Mouse (Mus musculus): ENCODE results near the gene 4933411K16Rik.
A peak's percentile ranks its signal among the peaks of the same experiment; 100 is the strongest.
"Not testable (repeated sequence)": the region's sequence is repeated elsewhere in the genome, so short reads cannot be mapped to it uniquely, and the experiment has no call there.

The 4933411K16Rik gene

DNA sequence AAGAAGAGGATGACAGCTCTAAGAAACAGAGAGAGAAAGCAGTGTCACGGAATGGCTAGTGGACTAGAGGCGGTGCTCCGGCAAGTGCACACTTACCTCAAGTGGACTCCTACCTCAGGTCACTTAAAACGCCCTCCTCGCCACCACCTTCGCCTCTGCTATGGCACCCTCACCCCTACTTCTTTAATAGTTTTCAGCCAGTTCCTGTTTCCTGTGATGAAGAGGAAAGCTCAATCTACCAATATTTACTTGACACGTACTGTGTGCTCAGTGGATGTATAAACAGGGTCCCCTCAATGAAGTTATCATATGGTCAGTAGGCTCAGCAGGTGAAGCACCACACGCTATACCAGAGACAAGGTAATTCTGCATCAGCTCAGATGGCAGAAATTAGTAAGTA, 26.5 kb downstream of the 4933411K16Rik start:
- no peak for DNase-seq (ENCODE audit: low spot score in 2 of 2)

DNA sequence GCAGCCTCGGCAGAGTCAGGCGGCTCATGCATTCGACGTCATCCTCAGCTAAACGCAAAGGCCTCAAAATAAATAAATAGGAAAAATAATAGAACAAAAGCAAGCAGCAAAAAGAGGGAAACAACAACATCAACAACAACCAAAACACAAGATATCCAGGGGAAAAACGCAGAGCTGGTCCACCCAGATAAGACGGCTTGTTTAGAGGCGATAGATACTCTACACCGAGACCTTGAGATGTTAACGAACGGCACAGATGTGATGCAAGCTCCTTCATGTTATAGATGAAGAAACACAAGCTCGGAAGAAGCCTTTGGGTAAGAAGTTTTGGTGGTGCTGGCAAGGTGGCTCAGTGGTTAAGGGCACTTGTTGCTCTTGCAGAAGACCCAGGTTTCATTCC, 27.0 kb downstream of the 4933411K16Rik start:
- no peak for DNase-seq (ENCODE audit: low spot score in 2 of 2)

DNA sequence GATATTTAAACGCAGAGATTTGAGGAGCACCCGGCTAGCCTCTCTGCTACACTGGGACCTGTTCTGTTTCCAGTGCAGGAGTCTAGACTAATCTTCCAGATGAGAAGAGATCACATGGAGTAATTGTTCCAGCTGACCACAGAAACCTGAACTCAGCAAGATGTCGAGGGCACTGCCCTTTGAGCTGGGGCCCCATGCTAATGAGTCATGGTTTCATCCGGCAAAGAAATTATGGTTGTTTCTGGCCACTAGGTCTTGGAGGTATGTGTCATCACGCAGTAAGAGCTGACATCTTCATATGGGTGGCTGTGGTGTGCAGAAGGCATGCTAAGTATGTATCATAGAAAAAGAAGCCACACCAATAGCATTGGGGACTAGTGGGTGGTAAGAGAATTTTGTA, 27.9 kb downstream of the 4933411K16Rik start:
- DNase-seq (ENCODE audit: low spot score in 2 of 2): no peak

DNA sequence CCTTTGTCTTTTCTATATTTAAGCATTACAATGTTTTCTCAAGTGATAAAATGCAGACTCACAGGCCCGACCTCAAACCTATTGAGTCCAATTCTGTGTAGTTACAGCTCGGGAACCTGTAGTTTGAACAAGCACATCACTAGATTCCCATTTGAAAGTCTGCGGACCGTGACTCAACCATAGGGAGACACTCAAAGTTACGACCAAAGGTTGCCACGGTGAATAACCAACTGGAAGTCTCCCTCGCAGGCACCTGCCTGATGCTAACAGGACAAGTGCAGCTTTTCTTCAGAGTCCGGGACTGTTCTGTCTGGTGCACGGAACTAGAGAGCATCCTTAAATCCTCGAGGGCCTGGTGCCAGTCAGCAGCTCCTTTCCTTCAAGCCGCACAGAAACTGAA, 28.4 kb downstream of the 4933411K16Rik start:
- DNase-seq (ENCODE audit: low spot score in 2 of 2): no peak

DNA sequence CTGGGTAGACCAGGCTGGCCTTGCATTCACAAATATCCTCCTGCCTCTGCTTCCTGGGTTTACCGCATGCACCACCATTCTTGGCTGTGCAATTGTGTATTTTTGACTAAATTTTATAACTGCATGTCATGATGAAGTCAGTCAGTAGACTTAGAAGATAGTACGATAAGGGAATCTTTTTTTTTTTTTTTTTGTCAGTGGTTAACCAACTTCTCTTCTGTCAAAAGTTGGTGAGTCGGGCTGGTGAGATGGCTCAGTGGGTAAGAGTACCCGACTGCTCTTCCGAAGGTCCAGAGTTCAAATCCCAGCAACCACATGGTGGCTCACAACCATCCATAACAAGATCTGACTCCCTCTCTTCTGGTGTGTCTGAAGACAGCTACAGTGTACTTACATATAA, 29.6 kb downstream of the 4933411K16Rik start:
- not testable (repeated sequence) for DNase-seq (ENCODE audit: low spot score in 2 of 2)

DNA sequence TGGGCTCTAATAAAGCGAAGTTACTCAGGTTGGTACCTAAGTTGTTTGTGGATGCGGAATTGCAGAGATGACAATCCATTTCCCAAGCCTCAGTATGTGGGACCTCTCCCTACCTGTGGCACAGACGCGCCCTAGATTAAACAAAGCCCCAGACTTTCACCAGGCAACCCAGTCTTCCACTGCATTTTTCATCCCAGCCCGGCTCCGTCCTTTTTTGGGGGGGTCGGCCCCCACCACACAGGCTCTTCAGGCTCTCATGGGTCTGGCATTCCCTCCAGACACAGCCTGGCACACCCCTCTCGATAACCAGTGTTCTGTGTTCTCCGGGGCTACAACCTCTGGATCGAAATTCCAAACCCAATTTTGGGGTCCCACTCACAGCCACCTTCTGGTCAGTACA, 33.6 kb downstream of the 4933411K16Rik start:
- DNase-seq (ENCODE audit: low spot score in 2 of 2): no peak

DNA sequence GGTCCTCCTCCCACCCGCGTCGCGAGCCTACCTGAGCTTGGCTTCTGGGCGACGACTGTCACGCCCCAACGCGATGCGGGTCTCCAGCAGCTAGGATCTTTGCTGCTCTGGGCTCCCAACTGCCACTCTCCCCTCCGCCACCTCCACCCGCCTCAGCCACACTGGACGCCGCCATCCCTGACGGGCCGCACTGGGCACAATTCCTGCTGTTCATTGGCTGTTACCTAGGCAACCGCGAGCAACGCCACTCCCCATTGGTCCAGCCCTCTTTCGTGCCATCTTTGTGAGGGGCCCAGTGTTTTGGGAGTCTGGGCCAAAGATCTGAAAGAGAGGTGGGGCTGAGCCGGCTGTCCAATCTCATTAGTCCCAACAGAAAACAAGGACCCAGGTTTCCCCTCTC, 34.1 kb downstream of the 4933411K16Rik start, which contains the start of gene Morn4:
Morn4 (minus strand) TSS at position 192 of the 400 bp plus-strand sequence.
- DNase-seq (ENCODE audit: low spot score in 2 of 2): peak; percentile 90 to 92

DNA sequence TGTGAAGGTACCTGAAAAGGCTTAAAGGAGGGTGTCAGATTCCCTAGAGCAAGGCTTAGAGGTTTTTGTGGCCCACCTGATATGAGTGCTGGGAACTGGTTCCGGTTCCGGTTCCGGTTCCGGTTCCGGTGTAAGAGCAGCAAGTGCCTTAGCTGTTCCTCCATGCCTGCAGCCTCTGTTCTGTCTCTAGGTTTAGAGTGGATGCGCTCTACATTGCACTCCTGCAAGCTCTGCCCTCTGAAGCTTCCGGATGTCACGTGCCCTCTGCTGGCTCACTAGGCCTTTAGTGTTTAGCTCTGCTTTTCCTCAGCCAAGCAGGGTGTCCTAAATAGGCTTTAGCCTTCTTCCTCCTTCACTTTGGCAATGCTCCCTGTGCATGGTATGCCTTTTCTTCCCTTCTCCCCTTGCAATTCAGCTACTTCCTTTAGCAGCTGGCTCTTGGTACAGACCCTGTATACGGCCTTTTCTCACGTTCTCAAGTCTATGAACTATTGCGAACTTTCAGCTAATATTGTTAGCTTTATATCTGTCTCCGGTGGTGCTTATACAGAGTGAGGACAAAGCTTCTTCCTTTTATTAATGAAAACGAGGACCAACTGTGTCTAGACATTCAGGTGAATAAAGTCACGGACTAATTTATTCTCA, 37.2 kb downstream of the 4933411K16Rik start:
- peak; percentile 47 to 51 for DNase-seq (ENCODE audit: low spot score in 2 of 2)

DNA sequence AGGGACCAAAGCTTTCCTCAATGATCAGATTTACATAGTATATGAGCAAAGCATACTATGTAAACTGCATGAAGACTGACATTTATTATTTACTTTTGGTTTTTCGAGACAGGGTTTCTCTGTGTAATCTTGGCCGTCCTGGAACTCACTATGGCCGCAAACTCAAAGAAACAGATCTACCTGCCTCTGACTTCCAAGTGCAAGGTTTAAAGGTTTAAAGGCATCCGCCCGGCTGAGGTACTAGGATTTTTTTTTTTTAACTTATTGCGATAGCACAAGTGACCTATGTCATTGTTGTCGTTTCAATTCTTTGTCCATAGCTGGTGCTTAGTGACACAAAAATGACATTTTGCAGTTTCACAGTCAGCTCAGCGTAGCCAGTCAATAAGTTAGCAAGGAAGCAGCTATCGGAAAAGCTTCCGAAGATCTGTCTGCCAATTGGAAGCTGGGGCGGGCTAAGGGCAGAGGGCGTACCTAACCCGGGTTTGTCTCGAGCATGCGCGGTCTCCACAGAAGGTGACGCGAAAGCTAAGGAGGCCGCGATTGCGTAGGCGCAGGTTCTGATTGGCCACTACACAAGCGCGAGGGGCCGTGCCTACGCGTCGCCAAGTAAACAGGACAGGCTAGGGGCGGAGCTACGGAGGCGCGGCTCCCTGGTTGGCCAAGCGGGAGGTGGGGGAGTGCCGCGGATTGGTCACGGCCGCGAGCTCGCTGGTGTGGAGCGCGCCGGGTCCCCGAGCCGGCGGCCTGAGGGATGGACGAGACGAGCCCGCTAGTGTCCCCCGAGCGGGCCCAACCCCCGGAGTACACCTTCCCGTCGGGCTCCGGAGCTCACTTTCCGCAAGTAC, 37.9 kb downstream of the 4933411K16Rik start, which contains the start of gene Pi4k2a:
Pi4k2a (plus strand) TSS at position 723 of the 848 bp plus-strand sequence.
- peak; percentile 99 for DNase-seq (ENCODE audit: low spot score in 2 of 2)

DNA sequence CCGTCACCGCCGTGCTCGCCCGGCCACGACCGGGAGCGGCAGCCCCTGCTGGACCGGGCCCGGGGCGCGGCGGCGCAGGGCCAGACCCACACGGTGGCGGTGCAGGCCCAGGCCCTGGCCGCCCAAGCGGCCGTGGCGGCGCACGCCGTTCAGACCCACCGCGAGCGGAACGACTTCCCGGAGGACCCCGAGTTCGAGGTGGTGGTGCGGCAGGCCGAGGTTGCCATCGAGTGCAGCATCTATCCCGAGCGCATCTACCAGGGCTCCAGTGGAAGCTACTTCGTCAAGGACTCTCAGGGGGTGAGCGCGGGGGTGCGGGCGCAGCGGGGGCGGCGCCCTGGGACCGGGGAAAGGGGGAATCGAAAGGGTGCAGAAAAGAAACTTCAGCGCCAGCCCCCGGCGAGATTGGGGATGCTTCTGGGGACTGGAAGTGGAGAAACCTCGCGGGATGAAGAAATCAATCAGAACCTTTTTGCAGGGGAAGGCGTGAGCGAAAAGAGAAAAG, 38.6 kb downstream of the 4933411K16Rik start:
- DNase-seq (ENCODE audit: low spot score in 2 of 2): no peak

DNA sequence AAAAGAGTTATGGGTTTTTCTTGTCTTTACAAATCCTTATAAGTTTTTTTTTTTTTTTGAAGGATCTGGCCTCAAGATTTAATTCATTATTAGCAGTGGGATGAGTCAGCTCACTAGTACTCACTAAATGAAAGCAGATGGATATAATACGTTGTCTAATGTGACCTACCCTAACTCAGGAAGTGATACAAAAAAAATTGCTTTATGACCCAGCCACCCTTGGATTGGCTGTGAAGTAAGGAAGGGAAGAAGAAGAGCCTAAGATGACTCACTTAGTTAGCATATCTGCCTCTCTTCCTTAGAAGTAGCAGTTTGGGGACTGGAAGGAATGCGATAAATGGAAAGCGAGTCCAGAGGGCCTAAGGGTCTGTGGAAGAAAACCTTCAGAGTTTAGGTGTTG, 47.4 kb downstream of the 4933411K16Rik start:
- DNase-seq (ENCODE audit: low spot score in 2 of 2): no peak

Data from frontal cortex, postnatal 10 days (tissue).